Mouse (Mus musculus): ENCODE measurements at regions not wholly inside any gene's neighbourhood (a gene's known extent, or its start where the extent isn't known, plus 50 kb on each side); places are given as distances from the start of the nearest gene placed in this dataset.

DNA sequence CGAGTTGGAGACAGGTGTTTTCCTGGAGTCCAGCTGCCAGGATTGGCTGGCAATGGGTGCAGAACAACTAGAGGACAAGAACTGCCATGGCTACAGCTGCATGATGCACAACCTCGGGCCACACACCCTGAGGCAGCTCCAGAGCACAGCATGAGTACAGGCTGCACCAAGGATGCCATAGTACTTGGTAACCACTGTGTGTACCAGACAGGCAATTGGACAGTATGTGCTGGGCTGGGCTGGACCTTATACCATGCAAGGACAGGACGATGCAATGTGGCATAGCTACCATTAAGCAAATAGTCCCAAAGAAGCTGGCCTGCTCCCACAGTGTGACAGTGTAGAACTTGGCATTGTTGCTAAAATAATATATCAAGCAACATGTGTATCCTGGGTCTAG is 54.6 kb upstream of the Cp start:
- TF ChIP-seq CTCF (IDR thresholded peaks at IDR 0.05; ENCODE audit: low read depth): no peak
- TF ChIP-seq EP300 (IDR thresholded peaks at IDR 0.05; ENCODE audit: low read depth): no peak

Data from liver, postnatal 0 days (tissue).